Mouse (Mus musculus): Measurements from ENCODE around the gene Tmem50a. TPM values are rescaled to one million over a fixed set of nuclear protein-coding genes. Genes with fewer than 3 reads are reported as not detected.
A peak's percentile ranks its signal among the peaks of the same experiment; 100 is the strongest.
"Not testable (repeated sequence)": the region's sequence is repeated elsewhere in the genome, so short reads cannot be mapped to it uniquely, and the experiment has no call there.

The Tmem50a gene
- total RNA-seq, 2 experiments from 2014 or later = 101 to 179 TPM

DNA sequence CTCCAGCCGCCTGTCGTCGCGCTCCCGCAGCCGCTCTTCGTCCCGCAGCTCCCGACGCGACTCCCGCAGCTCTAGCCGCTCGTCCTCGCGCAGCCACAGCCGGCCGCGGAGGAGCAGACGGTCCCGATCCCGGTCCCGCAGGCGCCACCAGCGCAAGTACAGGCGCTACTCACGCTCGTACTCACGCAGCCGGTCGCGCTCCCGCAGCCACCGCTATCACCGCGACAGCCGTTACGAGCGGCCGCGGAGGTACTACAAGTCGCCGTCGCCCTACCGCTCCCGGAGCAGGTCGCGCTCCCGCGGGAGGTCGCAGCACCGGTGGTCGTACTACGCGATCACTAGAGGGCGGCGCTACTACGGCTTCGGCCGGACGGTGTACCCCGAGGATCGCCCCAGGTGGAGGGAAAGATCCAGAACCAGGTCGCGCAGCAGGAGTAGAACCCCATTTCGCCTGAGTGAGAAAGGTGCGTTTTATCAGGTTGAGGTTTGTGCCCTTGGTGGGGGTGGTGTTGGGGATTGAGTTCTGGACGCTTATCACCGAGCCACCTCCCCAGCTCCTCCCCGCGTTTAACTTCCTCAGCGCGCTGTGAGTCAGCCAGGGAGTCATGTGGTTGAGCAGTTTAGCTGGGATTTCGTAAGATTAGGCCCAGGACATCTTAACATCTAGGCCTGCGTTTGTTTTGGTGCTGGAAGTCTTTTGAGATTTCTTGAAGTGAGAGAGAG is 9.4 kb upstream of the Tmem50a start:
- peak; percentile 60 for ATAC-seq (replicated peaks; ENCODE audit: low FRiP score, low TSS enrichment, poor library complexity, severe bottlenecking)

DNA sequence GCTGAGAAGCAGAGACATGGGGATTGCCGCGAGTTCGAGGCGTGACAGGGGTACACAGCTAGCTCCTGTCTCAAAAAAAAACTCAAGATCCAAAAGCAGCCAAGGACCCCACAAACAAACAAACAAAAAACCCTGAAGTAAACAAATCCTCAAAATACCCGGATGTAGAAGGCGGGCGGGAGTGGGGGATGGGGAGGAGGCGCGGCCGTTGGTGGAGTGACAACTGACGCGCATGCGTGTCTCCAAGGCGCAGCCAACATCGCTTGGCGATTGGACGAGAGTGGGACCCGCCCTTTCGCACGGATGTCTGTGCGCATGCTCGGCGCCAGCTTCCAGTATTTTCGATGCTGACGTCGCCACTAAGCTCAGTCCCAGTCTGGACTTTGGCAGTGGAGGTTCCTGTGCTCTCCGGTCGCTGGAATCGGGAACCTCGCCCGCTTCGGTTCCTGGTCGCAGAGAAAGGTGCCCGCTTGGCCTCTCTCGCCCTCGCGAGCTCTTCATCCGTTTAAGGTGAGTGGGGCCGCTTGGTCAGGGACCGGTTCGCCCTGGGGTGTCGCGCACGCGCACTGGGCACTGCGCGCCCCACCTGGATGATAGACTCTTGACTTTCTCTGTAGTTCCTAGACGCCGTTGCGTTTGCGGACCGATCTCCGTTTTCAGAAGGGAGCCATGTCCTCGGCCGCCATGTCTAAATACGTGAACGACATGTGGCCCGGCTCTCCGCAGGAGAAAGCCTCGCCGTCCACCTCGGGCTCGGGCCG is 8.6 kb upstream of the Tmem50a start, which contains the start of gene Rsrp1:
TSS of gene Rsrp1 (plus strand) at position 335 of the 761 bp plus-strand sequence.
- peak; percentile 78 for ATAC-seq (replicated peaks; ENCODE audit: low FRiP score, low TSS enrichment, poor library complexity, severe bottlenecking)

DNA sequence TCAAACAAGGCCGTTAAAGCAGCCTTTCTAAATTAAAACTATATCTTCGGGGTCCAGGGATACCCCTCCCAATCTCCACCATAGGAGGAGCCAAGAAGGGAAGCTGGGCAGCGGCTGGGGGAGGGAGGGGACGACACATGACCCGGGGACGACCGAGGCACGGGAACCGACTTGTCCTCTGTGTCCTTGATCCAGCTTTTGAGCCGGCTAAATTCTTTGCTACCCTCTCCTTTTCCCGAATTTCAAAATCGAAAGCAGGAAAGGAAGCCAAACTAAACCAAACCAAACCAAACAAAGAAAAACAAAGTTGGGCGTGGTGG is 8.1 kb upstream of the Tmem50a start:
- no peak for ATAC-seq (replicated peaks; ENCODE audit: low FRiP score, low TSS enrichment, poor library complexity, severe bottlenecking)

DNA sequence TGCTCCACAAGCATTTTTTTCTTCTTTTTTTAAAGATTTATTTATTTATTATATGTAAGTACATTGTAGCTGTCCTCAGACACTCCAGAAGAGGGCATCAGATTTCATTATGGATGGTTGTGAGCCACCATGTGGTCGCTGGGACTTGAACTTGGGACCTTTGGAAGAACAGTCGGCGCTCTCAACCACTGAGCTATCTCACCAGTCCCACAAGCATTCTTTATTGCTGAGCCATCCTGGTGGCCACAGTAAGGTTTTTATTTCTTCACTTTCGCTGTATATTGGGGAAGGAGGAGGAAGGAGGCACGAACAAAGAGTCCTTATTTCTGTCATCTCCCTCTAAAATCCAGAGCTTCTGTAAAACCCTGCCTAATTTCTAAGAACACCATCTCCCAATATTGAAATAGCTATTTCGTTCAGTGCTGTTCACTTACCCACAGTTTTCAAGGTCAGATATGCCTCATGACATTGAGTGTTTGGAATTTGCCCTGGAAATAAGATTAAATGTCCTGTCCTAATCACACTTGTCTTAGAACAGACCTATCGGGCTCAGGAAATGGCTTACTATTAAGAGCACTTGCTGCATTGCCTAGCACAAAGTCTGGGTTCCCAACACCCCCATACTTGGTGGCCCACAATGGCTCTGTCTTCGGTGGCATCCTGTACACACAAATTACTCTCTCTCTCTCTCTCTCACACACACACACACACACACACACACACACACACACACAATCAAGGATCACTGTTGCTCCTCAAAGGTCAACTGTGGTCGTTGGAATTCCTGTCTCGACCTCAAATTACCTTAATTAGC is 7.5 kb upstream of the Tmem50a start:
- no peak for ATAC-seq (replicated peaks; ENCODE audit: low FRiP score, low TSS enrichment, poor library complexity, severe bottlenecking)

DNA sequence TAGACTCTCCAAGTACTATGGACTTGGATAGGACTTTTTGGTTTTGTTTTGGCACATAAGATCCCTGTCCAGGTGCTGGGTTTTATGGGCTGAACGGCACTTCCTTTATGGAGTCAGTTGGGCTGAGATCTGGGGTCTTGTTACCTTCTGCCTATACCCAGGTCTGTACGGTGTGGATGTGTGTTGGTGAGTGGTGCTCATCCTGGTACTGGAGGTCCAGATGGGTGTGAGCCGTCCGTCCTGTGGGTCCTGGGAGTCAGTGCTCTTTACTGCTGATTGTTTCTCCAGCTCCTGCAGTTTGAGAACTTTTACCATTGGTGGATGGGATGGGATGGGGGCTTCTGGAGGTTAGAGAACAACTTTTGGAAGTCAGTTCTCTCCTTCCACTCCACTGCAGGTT is 6.9 kb upstream of the Tmem50a start:
- ATAC-seq (replicated peaks; ENCODE audit: low FRiP score, low TSS enrichment, poor library complexity, severe bottlenecking) = no peak

DNA sequence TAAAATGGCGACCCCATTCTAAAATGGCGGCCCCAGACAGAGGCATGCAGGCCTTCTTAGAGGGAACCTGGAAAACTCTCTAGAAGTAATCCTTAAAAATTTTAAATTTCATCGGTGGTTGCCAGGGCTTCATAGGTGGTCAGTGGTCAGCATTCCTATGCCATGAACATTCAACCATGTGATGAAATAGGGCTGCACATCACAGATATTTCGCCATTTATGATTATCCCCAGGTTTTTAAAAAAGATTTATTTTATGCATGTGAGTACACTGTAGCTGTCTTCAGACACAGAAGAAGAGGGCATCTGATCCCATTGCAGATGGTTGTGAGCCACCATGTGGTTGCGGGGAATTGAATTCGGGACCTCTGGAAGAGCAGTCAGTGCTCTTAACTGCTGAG is 5.8 kb upstream of the Tmem50a start:
- ATAC-seq (replicated peaks; ENCODE audit: low FRiP score, low TSS enrichment, poor library complexity, severe bottlenecking) = no peak

DNA sequence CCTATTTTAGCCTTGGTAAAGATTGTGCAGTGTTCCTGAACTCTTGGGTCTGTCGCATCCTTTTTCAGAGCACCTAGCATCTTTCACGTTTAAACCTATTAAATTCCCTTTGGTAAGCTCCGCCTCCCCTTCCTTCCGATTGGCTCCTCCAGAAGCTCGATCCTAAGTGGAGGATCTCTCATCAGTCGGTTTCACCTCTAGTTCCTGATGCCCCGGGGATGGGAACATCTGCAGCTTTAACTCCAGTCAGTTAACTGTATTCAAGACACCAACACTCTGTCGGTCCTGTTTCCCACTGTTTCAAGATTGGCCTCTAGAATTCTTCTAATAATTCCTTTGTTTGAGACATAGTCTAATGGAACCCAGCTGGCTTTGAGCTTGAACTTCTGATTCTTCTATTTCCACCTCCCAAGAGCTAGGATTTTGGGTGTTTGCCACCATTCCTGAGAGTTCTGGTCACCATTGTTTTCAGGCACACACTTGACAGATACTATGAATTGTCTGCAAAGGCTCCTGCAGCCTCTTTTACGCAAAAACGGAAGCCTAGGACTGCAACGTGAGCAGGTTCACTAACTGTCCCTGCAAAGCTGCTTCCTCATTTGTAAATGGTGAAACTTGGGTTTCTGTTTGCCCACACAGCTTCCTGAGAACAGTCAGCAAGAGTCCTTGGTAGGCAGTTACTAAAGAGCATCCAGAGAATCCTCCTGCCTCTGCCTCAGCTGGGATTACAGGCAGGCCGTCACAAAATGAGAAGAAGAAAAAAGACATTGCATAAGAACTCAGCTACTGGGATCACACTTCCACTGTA is 5.1 kb upstream of the Tmem50a start:
- ATAC-seq (replicated peaks; ENCODE audit: low FRiP score, low TSS enrichment, poor library complexity, severe bottlenecking) = no peak

DNA sequence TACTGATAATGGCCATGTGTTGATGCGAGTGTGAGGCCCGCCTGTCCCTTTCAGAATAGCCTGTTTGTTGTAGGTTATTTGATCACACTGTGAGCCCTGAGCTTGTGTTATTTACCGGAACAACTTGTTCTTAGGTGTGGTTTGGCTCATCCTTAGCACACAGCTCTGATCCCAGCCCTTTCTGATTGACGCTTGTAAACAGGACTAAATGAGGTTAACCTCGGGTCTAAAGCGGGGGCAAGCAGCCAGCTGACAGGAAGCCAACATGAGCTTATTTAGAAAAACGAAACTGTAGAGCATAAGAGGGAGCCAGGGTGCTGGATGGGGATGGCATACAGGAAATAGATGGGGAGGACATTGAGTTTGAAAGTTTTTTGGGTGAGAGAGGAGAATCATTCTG is 3.6 kb upstream of the Tmem50a start:
- 0 out of 2 replicates have a peak, but pooled peaks have one; percentile 3 for ATAC-seq (replicated peaks; ENCODE audit: low FRiP score, low TSS enrichment, poor library complexity, severe bottlenecking)

DNA sequence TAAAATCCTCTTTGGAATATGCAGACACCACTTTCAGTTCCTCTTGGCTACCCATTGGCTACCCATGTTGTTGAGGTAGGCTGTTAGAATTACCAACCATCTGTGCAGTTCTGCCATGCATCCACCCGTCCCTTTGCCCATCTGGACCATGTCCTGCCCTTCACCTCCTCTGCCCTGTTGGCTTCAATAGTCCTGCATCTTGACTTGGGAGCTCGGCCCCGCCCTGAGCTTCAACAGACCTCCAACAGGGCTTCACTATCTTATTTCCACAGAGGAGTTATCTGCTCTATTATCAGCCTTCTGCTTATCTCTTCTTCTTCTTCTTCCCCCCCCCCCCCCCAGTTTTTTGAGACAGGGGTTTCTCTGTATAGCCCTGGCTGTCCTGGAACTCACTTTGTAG is 2.4 kb upstream of the Tmem50a start:
- ATAC-seq (replicated peaks; ENCODE audit: low FRiP score, low TSS enrichment, poor library complexity, severe bottlenecking) = peak; percentile 45; the same call in 1 of the 2 replicates

DNA sequence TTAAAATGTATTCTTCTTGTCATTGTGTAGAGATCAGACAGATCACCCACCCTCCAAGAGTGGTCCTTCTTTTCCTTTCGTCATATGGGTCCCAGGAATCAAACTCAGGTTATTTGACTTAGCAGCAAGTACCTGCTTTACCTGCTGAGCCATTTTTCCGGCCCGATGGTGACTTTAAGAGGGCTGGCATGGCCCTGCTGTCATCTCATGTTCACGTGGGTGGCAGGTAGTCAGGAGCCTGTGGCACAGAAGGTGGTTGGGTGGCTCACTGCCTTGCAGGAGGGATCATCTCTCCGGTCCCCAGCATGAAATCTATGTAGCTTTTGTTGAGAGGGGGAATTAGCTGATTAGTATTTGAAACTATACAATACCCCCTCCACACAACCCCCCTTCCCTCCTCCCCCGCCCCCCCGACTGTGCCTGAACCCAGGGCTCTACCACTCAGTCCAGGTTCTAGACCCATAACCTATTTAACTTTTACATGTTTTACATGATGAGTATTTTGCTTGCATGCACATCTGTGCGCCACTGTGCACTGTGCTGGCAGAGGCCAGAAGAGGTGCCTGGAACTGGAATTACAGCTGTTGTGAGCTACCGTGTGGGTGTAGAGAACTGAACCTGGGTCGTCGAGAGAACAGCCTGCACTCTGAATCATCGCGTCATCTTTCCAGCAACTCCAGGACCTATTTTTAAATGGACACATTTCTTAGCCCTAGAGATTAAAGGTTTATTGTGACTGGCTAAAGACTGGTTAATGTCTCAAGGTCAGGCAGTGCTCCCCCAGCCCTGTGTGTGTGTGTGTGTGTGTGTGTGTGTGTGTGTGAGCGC is 613 bp upstream of the Tmem50a start:
- ATAC-seq (replicated peaks; ENCODE audit: low FRiP score, low TSS enrichment, poor library complexity, severe bottlenecking) = no peak

DNA sequence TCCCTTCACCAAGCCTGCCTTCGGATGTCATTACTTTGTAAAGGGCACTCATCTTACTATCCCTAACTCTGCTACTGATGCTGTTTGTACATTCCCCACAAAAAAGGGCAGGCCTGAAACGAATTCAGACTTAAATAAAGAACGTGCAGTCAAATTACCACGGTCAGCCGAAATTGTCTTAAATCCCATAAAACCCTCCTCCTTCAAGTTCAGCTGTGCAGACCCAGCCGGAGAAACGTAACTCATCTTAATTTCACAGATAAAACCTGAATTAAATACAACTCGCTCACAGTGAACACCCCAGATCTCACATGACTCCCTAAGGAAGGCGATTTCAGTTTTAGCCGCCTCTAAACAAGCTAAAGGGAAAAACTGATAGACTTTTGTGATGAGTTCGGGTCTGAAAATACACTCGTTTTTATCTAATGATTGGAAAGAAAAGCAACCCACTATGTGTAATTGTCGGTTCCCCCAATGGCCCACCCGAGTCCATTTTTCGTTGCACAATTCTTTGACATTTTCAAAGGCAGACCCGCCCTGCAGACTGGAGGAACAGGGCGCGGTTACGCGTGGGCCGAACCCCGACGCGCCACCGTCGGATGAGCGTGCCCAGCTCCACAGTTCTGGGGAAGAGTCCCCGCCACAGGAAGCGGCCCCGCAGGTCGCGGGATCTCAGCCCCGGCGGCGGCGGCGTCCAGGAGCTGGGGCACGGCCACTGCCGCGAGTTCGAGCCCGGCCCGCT is 531 bp downstream of the Tmem50a start:
- peak; percentile 16 for ATAC-seq (replicated peaks; ENCODE audit: low FRiP score, low TSS enrichment, poor library complexity, severe bottlenecking)

DNA sequence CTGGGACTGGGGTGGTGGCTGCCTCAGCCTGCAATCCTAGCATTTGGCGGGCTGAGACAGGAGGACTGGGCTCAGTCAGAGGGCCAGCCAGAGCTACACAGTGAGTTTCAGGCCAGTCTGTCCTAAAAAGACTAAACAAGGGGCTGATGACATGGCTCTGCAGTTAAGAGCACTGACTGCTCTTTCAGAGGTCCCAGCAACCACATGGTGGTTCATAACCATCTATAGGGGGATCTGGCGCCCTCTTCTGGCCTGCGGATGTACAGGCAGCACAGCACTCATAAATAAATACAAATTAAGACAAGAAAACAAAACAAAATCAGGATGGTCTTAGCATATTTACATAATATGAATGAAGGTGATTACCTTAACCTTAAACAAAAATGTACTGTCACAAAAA is 1.4 kb downstream of the Tmem50a start:
- ATAC-seq (replicated peaks; ENCODE audit: low FRiP score, low TSS enrichment, poor library complexity, severe bottlenecking) = 0 out of 2 replicates have a peak, but pooled peaks have one; percentile 30

DNA sequence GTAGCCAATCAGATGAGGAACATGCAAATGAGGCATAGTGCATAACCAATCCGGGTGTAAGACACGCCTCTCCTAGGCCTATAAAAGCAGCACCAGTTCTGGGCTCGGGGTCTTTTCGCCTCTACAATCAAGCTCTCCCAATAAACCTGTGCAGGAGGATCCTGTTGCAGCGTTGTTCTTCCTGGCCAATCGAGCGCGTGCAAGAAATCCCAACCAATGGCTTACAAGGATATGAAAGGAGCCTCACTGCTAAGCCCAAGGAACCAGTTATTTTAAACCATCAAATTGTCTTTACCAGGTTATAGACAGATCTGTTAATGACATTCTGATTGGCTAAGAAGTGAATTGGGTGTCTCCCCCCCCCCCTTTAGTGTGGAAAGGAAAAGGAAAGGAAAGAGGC is 3.4 kb downstream of the Tmem50a start:
- ATAC-seq (replicated peaks; ENCODE audit: low FRiP score, low TSS enrichment, poor library complexity, severe bottlenecking) = not testable (repeated sequence)

DNA sequence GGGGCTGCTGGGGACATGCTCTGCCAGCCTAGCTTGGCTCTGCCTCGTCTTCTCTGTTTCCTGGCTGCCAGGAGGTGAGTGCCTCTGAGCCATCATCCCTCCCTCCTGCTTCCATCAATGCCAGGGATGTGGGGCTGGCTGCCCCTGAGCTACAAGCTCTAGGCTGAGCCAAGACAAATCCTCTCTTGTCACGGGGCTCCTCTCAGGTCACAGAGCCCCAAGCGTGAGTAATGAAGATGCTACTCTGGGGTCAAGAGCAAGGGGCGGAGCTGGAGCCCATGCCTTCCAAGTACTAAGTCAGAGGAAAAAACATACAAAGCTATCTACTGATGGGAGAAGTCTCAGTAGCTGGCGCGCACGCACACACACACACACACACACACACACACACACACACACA is 11.8 kb downstream of the Tmem50a start:
- no peak for ATAC-seq (replicated peaks; ENCODE audit: low FRiP score, low TSS enrichment, poor library complexity, severe bottlenecking)

DNA sequence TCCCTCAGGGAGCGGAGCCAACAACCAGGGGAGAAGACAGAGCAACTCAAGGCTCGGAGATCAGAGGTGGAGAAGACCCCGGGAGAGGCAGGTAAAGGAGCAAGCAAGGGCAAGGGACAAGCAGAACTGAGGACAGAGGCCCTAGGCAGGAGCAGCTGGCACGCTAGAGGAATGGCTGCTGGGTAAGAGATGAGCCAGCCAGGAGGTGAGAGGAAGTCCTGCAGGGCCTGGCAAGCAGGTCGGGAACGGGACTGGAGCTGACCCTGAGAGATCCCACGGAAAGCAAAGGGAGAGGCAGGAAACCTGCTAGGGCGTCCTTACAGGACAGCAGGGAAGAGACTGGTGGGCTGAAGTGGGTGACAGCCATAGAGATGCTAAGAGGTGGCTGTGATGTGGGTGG is 13.7 kb downstream of the Tmem50a start:
- 0 out of 2 replicates have a peak, but pooled peaks have one; percentile 16 for ATAC-seq (replicated peaks; ENCODE audit: low FRiP score, low TSS enrichment, poor library complexity, severe bottlenecking)

DNA sequence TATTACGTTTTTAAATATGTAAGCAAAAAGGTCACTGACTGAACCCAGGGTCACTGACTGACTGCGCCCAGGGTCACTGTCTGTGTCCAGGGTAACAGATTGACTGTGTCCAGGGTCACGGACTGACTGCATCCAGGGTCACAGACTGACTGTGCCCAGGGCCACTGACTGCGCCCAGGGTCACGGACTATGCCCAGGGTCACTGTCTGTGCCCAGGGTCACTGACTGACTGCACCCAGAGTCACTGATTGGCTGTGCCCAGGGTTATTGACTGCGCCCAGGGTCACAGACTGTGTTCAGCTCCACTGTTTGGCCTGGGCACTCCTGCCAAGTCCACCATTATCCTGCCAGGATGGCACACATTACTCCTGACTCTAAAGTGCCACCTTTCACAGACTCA is 17.6 kb downstream of the Tmem50a start:
- no peak for ATAC-seq (replicated peaks; ENCODE audit: low FRiP score, low TSS enrichment, poor library complexity, severe bottlenecking)

DNA sequence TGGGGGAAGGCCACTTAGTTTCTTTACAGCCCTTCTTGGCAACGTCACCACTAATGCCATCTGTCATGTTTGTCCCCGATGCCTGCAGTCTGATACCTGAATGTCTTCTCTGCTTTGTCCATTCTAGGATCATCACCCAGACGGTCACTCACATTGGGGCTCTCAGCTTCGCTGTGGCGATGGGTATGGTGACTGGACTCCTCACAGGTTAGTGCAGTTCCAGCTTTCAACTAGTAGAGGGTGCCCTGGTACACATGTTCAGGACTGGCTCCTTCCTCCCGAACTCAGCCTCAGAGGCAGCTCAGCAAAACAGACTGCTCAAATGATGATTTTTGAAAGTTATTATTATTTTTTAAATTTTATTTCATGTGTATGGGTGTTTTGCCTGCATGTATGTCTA is 22.7 kb downstream of the Tmem50a start:
- no peak; the same call in 1 of the 2 replicates for ATAC-seq (replicated peaks; ENCODE audit: low FRiP score, low TSS enrichment, poor library complexity, severe bottlenecking)

DNA sequence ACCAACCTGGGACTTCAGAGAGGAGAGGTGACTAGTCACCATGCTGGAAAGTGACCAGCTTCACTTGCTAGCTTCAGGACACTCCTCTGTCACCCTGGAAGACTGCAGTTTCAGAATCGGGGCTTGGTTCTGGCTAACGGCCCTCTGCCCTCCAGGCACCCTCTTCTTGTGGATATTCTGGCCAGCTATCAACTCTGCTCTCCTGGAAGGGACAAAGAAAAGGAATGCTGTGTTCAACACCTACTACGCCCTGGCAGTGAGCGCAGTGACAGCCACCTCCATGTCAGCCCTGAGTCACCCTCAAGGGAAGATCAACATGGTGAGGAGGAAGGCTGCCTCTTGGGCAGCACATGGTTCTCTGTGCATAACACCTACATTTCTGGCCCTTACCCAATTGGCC is 30.5 kb downstream of the Tmem50a start:
- ATAC-seq (replicated peaks; ENCODE audit: low FRiP score, low TSS enrichment, poor library complexity, severe bottlenecking) = no peak
